Mouse (Mus musculus): Measurements from ENCODE around the gene Evl.

DNA sequence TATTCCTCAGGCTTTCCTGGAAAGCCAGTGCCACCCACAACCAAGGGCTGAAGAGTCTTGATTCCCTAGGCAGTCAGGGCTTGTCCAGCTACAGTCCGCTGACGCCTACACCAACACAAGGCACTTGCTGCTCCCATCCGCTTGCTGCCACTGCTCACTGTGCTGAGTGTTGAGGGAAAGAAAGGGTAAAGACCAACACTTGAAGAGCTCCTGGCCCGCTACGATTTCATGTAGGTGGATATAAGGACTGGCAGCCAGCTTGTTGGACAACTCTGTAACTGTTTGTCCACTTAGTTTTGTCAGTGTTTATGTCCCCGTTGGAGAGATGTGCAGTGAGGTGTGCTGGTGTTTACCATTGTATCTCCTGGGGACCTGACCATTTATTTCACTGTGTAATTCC lies 38.3 kb downstream of the Evl start:
- TF ChIP-seq CTCF (IDR thresholded peaks at IDR 0.05; ENCODE audit: extremely low read depth, insufficient read depth, low read length), result no peak
- no peak for TF ChIP-seq POLR2A (IDR thresholded peaks at IDR 0.05; ENCODE audit: extremely low read depth, insufficient read depth, low read length)
